Mouse (Mus musculus) spleen, adult 2 months (tissue): ENCODE measurements at regions not wholly inside any gene's neighbourhood (a gene's known extent, or its start where the extent isn't known, plus 50 kb on each side); places are given as distances from the start of the nearest gene placed in this dataset.

Source experiments
- CTCF ChIP-seq: fragments of 200-500 bp; IDR thresholded peaks from 2 replicates; pipeline ENCODE4 v1.5.1; 2011; ENCODE audit warnings: mild to moderate bottlenecking, inconsistent platforms; ENCODE audit not compliant: insufficient read depth, insufficient read length, insufficient replicate concordance; ENCODE audit errors: extremely low read depth
- POLR2A ChIP-seq: fragments of 200-500 bp; IDR thresholded peaks from 2 replicates; pipeline ENCODE4 v1.6.1; 2011; ENCODE audit warnings: low read depth, low read length, inconsistent platforms

GRCm38 (mm10) chr15:28144846-28145245, 58.7 kb upstream of the Dnah5 start:
- TF ChIP-seq POLR2A (no peak), CTCF (no peak)
